Mouse (Mus musculus): ENCODE data around the gene Usp24. TPM values are rescaled to one million over a fixed set of nuclear protein-coding genes. Genes with fewer than 3 reads are reported as not detected.
"Not testable (repeated sequence)": the region's sequence is repeated elsewhere in the genome, so short reads cannot be mapped to it uniquely, and the experiment has no call there.

The Usp24 gene
- total RNA-seq, 4 experiments from 2014 or later = 71.6 to 86.2 (median 74.3) TPM

DNA sequence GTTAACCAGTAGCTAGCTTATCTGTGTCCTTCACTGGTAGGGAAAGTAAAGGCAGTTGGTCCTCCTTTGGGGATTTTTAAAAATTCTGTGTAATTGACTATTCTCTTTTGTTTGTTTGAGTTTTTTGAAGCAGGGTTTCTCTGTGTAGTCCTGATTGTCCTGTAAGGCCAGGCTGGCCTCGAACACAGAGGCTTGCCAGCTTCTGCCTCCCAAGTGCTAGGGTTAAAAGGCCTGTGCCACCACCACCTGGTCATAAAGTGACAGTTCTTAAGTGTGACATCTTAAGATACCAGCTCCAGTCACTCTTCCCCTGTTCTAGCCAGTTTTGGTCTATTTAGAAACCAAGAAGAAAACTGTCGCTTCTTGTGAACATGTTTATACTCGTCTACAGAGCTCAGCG, 2.2 kb downstream of the Usp24 start:
- no peak for DNase-seq (ENCODE audit: low spot score in 2 of 2)

DNA sequence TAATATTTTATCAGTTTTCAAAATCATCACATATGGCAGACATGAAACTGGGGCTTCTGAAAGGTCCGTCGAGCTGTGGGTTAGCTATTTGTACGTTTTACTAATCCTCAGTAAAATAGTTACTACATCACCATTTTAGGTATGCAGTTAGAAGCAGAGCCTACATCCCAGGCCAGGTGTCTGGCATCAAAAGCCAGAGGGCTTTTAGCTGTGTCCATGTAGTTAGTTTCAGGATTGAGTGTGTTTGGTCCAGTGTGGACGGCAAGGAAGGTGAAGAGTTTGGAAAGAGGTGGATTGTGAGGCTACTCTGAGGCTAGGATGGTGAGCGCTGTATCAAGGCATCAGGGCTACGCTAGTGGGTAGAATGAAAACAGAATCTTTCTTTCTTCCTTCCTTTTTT, 3.0 kb downstream of the Usp24 start:
- no peak for DNase-seq (ENCODE audit: low spot score in 2 of 2)

DNA sequence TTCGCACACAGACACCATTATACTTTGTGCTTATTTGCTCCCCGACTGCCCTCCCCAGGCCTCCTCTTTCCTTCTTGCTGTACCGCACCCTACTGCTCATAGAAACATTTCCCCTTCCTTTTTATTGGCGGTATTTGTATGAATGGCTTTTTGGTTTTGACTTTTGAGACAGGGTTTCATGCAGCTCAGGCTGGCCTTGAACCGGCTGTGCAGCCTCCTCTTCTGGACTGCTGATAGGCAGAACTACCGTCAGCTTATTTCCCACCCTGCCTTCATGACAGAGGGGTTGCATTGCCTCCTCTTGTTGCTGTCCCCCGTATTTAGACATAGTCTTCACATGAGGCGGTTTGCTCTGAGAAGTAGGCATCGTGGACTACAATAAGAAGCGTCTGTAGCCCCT, 6.8 kb downstream of the Usp24 start:
- no peak for DNase-seq (ENCODE audit: low spot score in 2 of 2)

DNA sequence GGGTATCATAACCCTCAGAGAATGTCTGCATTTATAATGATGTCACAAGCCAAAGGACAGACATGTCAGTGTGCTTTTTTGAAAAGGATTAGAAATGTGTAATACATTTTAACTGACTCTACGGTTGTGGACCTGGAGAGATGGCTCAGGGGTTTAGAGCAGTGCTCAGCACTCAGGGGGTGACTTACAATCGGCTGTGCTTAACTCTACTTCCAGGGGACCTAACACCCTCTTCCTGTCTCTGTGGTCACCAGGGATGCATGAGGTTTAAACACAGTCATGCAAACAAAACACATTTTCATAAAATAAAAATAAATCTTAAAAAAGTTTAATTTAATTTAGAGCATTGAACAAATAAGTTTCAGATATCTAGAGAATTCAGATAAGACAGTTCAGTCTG, 7.3 kb downstream of the Usp24 start:
- DNase-seq (ENCODE audit: low spot score in 2 of 2) = no peak

DNA sequence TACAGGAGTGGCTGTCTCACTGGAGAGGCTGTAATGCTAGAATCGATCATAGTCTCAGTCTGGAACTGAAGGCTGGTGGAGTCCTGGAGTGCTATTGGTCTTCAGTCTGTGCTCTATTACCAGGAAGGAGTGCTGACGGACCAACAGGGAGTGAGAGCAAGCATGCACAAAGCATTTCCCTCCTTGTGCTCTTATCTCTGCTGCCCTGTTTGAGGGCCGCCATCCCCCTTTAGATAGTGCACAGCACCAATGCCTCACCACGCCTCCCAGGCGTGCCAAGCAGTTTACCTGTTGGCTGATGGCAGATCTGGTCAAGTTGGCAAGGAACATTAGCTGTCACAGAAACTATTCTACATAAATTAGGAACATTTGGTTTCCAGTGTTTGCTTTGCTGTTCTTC, 11.4 kb downstream of the Usp24 start:
- no peak for DNase-seq (ENCODE audit: low spot score in 2 of 2)

DNA sequence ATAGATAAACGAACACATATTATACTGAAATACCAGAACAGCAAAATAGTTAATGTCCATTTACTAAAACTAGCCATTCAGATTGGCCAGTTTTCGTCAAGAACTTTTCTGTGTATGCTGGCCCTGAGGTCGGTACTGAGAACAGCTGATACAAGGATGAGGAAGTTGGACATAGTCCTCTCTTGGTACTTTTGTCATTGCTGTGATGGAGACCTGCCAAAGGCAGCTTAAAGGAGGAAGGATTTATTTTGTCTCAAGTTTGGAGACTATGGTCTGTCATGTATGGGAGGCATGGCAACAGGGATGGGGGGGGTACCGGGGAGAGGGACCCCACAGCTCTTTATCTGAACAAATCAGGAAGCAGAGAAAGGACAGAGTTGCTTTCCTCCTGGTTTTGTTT, 12.7 kb downstream of the Usp24 start:
- DNase-seq (ENCODE audit: low spot score in 2 of 2) = no peak

DNA sequence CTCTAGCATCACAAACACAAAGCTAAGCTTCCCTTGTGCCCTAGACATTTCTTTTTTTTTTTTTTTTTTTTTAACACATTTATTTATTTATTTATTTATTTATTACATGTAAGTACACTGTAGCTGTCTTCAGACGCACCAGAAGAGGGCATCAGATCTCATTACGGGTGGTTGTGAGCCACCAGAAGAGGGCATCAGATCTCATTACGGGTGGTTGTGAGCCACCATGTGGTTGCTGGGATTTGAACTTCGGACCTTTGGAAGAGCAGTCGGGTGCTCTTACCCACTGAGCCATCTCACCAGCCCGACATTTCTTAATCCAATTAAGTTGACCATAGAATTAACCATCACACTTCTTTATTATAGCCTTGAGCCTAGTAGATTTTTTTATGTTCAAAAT, 13.2 kb downstream of the Usp24 start:
- not testable (repeated sequence) for DNase-seq (ENCODE audit: low spot score in 2 of 2)

DNA sequence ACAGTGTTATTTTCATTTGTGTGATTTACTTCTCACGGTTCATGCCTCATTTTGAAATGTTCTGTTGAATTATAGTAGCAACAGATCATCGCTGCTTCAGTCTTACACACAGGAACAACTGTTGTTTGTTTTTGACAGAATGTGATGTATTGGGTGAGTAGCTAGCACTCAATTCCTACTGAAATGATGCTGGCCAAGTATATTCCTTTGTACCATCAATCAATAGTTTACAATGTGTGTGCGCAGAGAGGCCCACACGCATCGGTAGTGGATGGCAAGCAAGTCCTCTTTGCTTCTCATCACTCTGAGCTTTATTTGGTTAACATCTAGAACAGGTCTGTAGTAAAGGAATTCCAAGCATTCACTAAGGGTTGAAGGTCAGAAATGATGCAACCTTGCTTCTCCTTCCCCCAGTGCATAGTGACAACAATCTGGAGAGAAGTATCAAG, 14.4 kb downstream of the Usp24 start:
- DNase-seq (ENCODE audit: low spot score in 2 of 2) = no peak

DNA sequence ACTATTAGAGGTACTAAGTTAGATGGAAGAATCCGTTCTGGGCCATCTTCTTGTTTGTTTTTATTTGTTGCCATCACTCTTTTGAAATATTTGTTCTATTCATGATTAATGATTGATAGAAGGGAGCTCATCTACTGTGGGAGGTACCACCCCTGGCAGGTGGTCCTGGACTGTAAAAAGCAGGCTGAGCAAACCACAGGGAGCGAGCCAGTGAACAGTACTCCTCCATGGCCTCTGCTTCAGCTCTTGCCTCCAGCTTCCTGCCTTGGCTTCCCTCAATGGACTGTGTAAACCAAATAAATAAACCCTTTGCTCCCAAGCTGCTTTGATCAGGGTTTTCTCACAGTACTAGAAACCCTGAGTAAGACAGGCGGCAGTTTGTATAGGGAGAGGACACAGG, 17.1 kb downstream of the Usp24 start:
- DNase-seq (ENCODE audit: low spot score in 2 of 2) = no peak

DNA sequence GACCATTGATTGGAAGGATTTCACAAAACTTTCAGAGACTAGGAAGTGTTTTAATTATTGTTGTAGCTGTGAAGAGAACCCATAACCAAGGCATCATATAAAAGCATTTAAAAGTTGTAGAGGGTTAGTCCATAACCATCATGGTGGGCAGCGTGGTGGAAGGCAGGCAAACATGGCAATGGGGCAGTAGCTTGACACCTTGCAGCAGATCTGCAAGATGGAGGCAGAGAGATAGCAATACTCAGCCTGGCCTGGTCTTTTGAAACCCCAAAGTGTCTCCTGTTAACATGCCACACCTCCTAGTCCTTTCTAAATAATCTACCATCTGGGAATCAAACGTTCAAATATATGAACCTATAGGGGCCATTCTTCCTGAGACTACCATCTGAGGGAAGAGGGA, 17.6 kb downstream of the Usp24 start:
- DNase-seq (ENCODE audit: low spot score in 2 of 2) = no peak

DNA sequence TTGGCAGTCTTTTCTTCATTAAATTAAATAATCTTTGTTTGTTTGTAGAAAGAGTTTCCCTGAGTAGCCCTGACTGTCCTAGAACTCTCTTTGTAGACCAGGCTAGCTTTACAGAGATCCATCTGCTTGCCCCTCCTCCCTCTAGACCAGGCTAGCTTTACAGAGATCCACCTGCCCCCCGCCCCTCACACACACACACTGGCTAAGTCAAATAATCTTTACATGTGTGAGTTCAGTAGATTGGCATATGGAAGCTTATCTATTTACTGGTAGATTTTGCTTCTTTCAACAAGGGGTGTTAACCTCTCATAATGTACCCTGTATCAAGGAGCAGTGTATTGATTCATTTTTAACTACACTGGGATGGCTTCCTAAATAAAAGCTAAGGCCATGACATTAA, 19.8 kb downstream of the Usp24 start:
- no peak for DNase-seq (ENCODE audit: low spot score in 2 of 2)

DNA sequence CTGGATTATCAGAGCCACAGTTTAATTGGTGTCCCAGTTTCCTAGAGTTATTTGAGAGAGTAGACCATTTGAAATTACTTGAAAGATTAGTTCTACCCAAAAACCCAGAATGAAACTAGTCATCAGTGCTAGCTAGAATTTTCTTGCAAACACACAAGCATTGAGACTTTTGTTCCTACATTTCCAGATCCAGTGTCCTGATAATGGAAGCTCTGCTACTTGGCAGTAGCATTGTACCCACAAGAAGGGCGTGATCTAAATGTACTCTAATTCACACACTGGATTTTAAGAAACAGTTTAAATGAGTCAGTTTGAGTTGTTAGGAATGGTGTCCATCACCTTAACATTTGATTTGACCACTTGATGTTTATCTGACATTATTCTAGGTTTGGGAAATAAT, 31.7 kb downstream of the Usp24 start:
- no peak for DNase-seq (ENCODE audit: low spot score in 2 of 2)

DNA sequence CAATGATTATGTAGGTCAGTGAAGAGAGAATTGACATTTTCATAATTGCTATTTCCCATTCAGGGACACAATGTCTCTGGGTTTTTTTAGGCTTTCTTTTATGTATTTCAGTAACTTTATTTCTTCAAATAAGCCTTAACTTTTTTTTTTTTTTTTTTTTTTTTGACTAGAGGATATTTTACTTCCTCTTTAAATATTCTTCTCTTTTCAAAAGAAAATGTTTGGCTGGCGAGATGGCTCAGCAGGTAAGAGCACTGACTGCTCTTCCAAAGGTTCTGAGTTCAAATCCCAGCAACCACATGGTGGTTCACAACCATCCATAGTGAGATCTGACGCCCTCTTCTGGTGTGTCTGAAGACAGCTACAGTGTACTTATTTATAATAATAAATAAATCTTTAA, 39.0 kb downstream of the Usp24 start:
- not testable (repeated sequence) for DNase-seq (ENCODE audit: low spot score in 2 of 2)

DNA sequence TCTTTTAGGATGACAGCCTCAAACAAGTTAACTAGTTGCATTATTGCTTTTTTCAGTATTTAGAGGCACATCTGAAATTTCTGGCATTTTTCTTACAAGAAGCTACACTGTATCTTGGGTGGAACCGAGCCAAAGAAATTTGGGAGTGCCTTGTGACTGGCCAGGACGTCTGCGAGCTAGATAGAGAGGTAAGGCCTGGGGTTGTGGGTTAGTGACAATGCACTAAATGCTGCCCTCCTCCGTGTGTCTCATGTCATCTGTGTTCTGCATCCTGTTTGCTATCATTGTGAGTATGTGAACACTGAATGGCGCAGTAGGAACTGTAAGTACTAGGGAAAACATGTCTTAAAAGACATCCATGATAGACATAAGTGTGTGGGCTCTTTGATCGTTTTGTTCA, 54.0 kb downstream of the Usp24 start:
- no peak for DNase-seq (ENCODE audit: low spot score in 2 of 2)

DNA sequence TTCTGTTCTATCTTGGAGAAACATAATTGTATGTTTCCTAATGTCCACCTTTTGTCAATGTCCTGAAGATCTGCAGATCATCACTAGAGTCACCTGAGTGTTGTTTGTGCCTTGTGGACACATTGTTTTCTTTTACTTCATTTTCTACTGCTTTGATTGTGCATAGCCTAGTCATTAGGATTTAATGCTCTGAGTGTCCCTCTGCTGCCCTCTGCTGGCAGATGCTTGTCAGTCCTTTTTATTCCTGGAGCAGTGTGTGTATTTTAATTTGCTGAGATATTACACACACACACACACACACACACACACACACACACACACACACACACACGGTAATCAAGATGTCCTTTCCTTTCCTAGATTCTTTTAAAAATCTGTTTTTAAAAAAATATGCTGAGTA, 59.8 kb downstream of the Usp24 start:
- peak; percentile 56 to 68 for DNase-seq (ENCODE audit: low spot score in 2 of 2)

DNA sequence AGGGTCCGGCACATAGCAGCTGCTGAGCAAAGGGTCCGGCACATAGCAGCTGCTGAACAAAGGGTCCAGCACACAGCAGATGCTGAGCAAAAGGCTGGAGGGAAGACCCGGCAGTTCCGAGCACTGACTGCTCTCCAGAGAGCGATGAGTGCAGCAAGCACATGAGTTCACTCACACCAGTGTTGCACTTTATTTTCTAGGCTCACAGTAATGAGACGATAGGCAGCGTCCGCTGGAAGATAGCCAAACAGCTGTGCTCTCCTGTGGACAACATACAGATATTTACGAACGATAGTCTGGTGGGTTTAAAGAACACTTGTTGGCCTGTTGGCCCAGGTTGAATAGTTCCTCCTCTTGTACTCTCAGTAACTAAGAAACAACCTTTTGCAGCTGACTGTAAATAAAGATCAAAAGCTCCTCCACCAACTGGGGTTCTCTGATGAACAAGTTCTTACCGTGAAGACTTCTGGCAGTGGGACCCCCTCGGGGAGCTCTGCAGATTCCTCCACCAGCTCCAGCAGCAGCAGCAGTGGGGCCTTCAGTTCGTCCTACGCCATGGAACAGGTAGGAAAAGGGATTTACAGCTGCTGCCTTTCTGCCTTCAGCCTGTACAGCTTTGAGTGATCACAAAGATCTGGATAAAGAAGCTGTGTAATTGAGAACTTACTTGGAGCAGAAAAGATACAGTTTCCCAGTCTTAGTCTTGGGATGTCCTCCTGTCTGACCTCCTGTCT, 63.0 kb downstream of the Usp24 start:
- no peak for DNase-seq (ENCODE audit: low spot score in 2 of 2)

DNA sequence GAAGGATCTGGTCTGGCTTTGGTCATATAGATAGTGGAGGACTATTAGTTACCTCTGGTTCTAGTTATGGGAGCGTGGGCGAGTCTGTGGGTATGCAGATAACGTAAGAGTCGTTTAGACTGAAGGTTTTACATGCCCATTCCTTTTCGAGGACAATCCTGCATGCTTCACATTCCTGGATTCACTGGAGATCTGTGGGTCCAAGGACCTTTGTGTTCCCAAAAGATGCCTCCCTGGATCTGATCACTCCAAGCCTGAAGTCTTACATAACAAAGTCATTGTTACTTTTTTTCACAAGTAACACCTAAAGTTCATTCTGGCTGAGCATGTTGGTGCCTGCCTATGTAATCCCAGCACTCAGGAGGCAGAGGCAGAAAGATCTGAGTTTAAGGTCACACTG, 65.1 kb downstream of the Usp24 start:
- no peak for DNase-seq (ENCODE audit: low spot score in 2 of 2)

DNA sequence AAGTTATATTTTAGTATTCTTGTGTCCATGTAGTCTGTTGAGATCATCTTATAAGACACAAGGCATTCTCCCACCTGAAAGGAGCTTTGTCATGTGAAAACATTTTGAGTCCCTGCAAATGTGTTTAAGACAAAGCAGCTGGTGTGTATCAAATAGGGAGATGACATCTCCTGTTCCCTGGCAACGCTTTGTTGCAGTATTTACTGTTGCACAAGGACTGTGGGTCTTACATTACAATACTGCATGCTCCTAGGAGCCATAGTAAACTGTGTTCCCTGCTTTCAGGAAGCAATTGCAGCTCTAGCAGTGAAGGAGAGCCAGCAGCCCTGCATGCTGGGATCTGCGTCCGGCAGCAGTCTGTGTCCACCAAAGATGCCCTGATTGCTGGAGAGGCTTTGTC, 73.9 kb downstream of the Usp24 start:
- no peak for DNase-seq (ENCODE audit: low spot score in 2 of 2)

DNA sequence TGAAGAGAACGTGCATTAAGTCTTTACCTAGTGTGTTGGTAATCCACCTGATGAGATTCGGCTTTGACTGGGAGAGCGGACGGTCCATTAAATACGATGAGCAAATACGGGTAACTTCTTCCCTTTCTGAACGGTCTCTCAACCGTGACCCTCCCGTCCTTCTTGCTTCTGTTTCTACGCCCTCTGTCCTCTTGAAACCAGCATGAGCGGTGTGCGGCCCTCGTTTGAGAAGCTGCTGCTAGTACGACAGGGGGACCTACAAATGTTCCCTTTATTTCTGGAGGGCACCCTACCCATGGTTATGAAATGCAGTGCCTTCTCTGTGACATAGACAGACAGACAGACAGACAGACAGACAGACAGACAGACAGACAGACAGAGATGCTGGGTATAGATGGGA, 93.6 kb downstream of the Usp24 start:
- no peak for DNase-seq (ENCODE audit: low spot score in 2 of 2)

DNA sequence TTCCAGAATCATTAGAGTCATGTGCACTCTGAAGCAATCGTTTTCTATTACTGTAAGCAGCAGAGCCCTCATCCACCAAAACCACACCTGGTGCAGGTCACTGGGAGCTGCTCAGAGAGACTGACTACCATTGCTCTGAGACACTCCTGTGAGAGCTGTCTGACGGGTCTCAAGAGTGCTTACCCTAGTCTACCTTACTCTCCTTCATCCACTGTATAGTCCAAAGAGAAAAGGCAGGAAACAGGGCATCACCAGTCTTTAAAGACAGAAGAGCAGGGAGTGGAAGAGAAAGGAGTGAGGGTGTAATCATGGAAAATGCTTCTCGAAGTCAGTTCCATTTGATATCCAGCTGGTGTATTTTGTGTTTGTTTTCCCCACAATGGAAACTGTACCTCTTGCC, 103.2 kb downstream of the Usp24 start:
- DNase-seq (ENCODE audit: low spot score in 2 of 2) = no peak

DNA sequence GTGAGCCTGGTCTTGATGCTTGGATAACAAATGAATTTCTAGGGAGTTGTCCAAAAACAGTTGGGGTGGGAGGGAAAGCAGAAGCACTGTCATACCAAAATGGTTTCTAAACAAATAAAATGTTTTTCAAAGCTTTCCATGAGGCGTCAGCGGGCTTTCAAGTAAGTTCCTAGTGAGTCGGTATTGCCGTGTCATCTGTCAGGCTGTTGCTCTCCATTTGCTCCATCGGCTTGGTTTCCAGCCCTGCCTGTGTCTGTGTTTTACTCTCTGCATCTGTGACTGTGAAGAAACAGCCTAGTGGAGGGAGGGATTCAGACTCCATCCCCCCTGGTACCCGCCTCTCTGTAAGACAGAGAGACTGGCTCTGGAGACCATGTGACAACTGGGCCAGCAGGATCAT, 103.8 kb downstream of the Usp24 start:
- no peak for DNase-seq (ENCODE audit: low spot score in 2 of 2)

DNA sequence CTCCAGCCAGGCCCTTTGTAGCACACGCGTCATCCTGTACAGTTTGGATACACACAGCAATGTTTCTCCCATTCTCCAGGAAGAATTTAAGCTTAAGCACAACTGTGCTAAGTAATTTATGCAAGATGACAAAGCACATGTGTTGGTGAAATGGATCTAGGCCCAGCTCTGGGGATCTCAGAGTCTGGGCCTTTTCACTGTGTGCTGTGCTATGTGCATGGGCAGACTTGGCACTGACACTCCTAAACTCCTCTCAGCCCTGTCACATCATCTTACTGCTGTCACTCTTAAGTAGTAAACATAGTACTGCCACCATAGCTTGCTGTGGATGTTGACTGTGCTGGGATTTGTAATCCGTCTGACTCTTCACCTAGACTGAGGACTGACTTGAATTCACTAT, 106.6 kb downstream of the Usp24 start:
- DNase-seq (ENCODE audit: low spot score in 2 of 2) = no peak

DNA sequence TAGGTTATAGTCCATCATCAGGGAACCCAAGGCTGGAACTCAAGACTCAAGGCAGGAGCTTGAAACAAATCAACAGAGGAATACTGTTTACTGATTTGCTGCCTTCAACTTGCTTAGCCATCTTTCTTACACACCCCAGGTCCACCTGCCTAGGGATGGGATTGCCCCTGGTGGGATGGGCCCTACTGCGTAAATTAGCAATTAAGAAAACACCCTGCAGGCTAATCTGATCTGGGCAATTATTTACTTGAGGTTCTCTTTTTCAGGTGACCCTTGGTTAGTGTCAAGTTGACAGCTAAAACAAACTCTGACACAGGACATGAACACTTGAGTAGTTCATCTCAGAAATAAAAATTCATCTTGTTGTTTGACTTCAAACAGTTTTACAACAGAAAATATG, 108.5 kb downstream of the Usp24 start:
- no peak for DNase-seq (ENCODE audit: low spot score in 2 of 2)

DNA sequence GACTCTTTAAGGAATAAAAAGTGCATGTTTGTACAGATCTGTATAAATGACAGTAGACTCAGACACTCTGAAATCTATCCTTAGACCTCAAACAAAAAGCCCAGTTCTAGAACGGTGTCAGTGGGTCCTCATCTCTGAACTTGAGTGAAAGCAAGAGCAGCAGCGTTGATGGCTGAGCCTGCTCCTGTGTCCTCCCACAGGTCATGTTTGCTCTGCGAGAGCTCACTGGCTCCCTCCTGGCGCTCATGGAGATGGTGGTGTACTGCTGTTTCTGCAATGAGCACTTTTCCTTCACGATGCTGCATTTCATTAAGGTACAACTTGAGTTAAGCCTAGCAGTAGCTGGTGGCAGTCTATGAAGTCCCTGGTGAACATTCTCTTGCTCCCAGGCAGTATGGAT, 110.3 kb downstream of the Usp24 start:
- DNase-seq (ENCODE audit: low spot score in 2 of 2) = no peak

Data from gastrocnemius, adult 8-10 months (tissue).